Mouse (Mus musculus) testis, adult 2 months (tissue): Measurements from ENCODE around the gene Ctc1.

Experiments
- CTCF ChIP-seq: fragments of 200-500 bp; IDR thresholded peaks from 2 replicates; pipeline ENCODE4 v1.5.1; 2012; ENCODE audit warnings: low read depth, mild to moderate bottlenecking, inconsistent platforms, low read length, moderate library complexity; ENCODE audit not compliant: control insufficient read depth, insufficient read depth, insufficient replicate concordance
- POLR2A ChIP-seq: fragments of 200-500 bp; IDR thresholded peaks from 2 replicates; pipeline ENCODE4 v1.6.1; 2012; ENCODE audit warnings: low read depth, mild to moderate bottlenecking, inconsistent platforms, low read length, moderate library complexity; ENCODE audit not compliant: control insufficient read depth

DNA sequence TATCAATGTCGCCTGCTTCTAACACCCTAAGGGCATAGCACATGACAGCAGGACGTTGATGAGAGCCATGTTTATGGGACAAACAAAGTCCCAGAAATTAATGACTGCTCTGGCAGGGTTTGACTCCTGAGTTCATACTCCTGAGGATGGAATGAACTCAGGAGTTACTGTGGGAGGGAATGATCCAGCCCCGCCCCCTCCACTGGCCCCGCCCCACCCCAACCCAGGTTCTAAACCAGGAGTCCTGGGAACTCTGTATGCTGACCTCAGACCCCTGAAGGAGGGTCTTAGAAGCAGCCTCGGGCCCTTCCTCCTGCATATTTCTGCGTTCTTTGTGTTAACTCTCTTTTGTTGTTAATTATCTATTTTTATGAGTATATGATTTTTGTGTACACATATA lies 69.9 kb downstream of the Ctc1 start:
- no peak for TF ChIP-seq CTCF
- TF ChIP-seq POLR2A: no peak
